Mouse (Mus musculus) limb, embryonic 12.5 days (tissue): ENCODE measurements at regions not wholly inside any gene's neighbourhood (a gene's known extent, or its start where the extent isn't known, plus 50 kb on each side); places are given as distances from the start of the nearest gene placed in this dataset.

Source experiments
- ATAC-seq: fragments of 200-750 bp; cut with Nextera tagmentation; 2 replicates; pipeline ENCODE4 v1.8.0; 2017; ENCODE audit warnings: low read depth, moderate TSS enrichment; ENCODE audit not compliant: insufficient number of reproducible peaks, insufficient read depth, low FRiP score, low TSS enrichment
- H3K27ac ChIP-seq: fragments of 300-500 bp; sonication (generic); 2 replicates; pipeline ENCODE4 v1.5.1; 2016; ENCODE audit warnings: mild to moderate bottlenecking, moderate library complexity
- H3K27me3 ChIP-seq: fragments of 300-500 bp; sonication (generic); 2 replicates; pipeline ENCODE4 v1.6.1; 2016; ENCODE audit warnings: mild to moderate bottlenecking, moderate library complexity
- H3K36me3 ChIP-seq: fragments of 300-500 bp; sonication (generic); 2 replicates; pipeline ENCODE4 v1.6.1; 2016; ENCODE audit warnings: mild to moderate bottlenecking, moderate library complexity
- H3K4me1 ChIP-seq: fragments of 300-500 bp; sonication (generic); replicated peaks from 2 replicates; pipeline ENCODE4 v1.6.1; 2016
- H3K4me2 ChIP-seq: fragments of 300-500 bp; sonication (generic); 2 replicates; pipeline ENCODE4 v1.6.1; 2016; ENCODE audit warnings: mild to moderate bottlenecking, moderate library complexity
- H3K4me3 ChIP-seq: fragments of 300-500 bp; sonication (generic); replicated peaks from 2 replicates; pipeline ENCODE4 v1.5.1; 2016; ENCODE audit warnings: mild to moderate bottlenecking
- H3K9ac ChIP-seq: fragments of 300-500 bp; sonication (generic); replicated peaks from 2 replicates; pipeline ENCODE4 v1.6.1; 2016; ENCODE audit warnings: mild to moderate bottlenecking, moderate library complexity
- H3K9me3 ChIP-seq: fragments of 300-500 bp; sonication (generic); 2 replicates; pipeline ENCODE4 v1.6.1; 2016; ENCODE audit warnings: mild to moderate bottlenecking, moderate library complexity
- WGBS: fragments of 180-500 bp; shearing (Covaris S2); methylation state at CpG from one replicate; pipeline ENCODE4 v1.1.7; 2016; 5-methylcytosine and 5-hydroxymethylcytosine counted together

- H3K4me1 ChIP-seq: no peaks in the 10 kb centered on the region; the same call in 1 of the 2 replicates
- H3K9me3 ChIP-seq: no peaks in the 10 kb centered on the region
- no peak overlapping the region for H3K4me2 ChIP-seq
- 58% methylated on average over 10 of the region's 10 CpGs for WGBS
- no peak for ATAC-seq
- no peaks in the 10 kb centered on the region for H3K27me3 ChIP-seq
- H3K9ac ChIP-seq: no peak overlapping the region
- H3K4me3 ChIP-seq: no peak overlapping the region
- no peaks in the 10 kb centered on the region for H3K36me3 ChIP-seq
- H3K27ac ChIP-seq: no peak overlapping the region
Measured at GRCm38 (mm10) chr1:128535537-128536150, 56.4 kb downstream of the Cxcr4 start.

DNA sequence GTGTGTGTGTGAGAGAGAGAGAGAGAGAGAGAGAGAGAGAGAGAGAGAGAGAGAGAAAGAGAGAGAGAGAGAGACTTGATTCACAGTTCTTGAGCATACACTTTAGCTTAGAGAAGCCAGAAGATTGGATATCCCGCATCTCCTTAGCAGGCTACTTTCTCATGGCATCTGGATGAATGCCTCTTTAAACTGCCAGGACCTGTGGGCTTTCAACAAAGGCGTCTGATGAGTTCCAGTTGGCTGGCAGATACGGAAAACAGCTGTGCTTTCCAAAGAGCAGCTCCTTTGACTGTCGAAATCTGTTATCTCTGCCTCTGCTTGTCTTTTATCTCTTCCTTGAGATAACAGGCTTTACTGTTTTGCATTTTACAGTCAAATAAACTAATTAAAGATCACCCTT lies 59.5 kb downstream of the Cxcr4 start:
- Histone ChIP-seq H3K4me3 (no peak overlapping the region), H3K4me1 (no peaks in the 10 kb centered on the region; the same call in 1 of the 2 replicates), H3K36me3 (no peaks in the 10 kb centered on the region), H3K27ac (no peak overlapping the region), H3K27me3 (no peaks in the 10 kb centered on the region), H3K9ac (no peak overlapping the region), H3K4me2 (no peak overlapping the region), H3K9me3 (no peaks in the 10 kb centered on the region)
- no peak for ATAC-seq
- 6% methylated on average over 4 of the region's 4 CpGs for WGBS

- Histone ChIP-seq H3K4me3 (no peak overlapping the region), H3K27ac (no peak overlapping the region), H3K4me1 (no peaks in the 10 kb centered on the region), H3K4me2 (no peak overlapping the region), H3K9ac (no peak overlapping the region), H3K9me3 (no peaks in the 10 kb centered on the region), H3K27me3 (no peaks in the 10 kb centered on the region), H3K36me3 (no peaks in the 10 kb centered on the region)
- no peak for ATAC-seq
- 84% methylated on average over 4 of the region's 4 CpGs for WGBS
Measured at GRCm38 (mm10) chr1:128529808-128530545, 62.1 kb downstream of the Cxcr4 start.

DNA sequence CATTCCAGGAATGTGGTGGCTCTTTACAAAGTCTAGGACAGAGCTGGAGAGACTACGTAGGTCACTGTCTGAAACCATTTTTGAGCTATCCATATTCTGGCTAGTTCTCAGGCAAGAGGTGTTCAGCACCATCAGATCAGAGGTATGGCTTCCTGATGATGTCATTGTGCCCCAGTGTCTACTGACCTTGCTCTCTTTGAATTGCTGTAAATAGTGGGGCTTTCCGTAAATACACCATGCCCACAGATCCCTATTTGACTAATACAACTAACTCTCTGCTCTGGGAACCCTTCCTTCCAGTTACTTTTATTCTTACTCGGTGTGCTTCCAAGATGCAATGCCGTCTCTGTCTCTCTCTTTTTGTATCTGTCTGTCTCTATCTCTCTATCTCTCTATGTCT lies 72.9 kb downstream of the Cxcr4 start:
- H3K27ac ChIP-seq: no peak overlapping the region
- H3K9me3 ChIP-seq: no peaks in the 10 kb centered on the region
- no peak overlapping the region for H3K4me2 ChIP-seq
- H3K4me1 ChIP-seq: no peaks in the 10 kb centered on the region
- no peak overlapping the region for H3K4me3 ChIP-seq
- no peaks in the 10 kb centered on the region for H3K27me3 ChIP-seq
- no peak for ATAC-seq
- no peak overlapping the region for H3K9ac ChIP-seq
- WGBS: 91% methylated on average over 4 of the region's 4 CpGs
- H3K36me3 ChIP-seq: no peaks in the 10 kb centered on the region

- no peak overlapping the region for H3K27ac ChIP-seq
- H3K27me3 ChIP-seq: no peaks in the 10 kb centered on the region
- no peak overlapping the region for H3K4me2 ChIP-seq
- no peak for ATAC-seq
- 95% methylated on average over 5 of the region's 5 CpGs for WGBS
- H3K9me3 ChIP-seq: no peaks in the 10 kb centered on the region
- H3K9ac ChIP-seq: no peak overlapping the region
- H3K36me3 ChIP-seq: no peaks in the 10 kb centered on the region
- no peaks in the 10 kb centered on the region for H3K4me1 ChIP-seq
- H3K4me3 ChIP-seq: no peak overlapping the region
Measured at GRCm38 (mm10) chr1:128518514-128518913, 73.6 kb downstream of the Cxcr4 start.

- Histone ChIP-seq H3K4me2 (no peak overlapping the region), H3K27ac (no peak overlapping the region), H3K9ac (no peak overlapping the region), H3K4me3 (no peak overlapping the region), H3K9me3 (no peaks in the 10 kb centered on the region), H3K4me1 (no peaks in the 10 kb centered on the region), H3K27me3 (no peaks in the 10 kb centered on the region), H3K36me3 (no peaks in the 10 kb centered on the region)
- 83% methylated on average over 1 of the region's 1 CpGs for WGBS
- ATAC-seq: no peak
Measured at GRCm38 (mm10) chr1:128517351-128517750, 74.7 kb downstream of the Cxcr4 start.

- no peaks in the 10 kb centered on the region for H3K36me3 ChIP-seq
- 92% methylated on average over 1 of the region's 1 CpGs for WGBS
Measured at GRCm38 (mm10) chr1:128514327-128514726, 77.8 kb downstream of the Cxcr4 start.

GRCm38 (mm10) chr1:128513911-128514310 lies 78.2 kb downstream of the Cxcr4 start:
- no peak for ATAC-seq
- no peaks in the 10 kb centered on the region for H3K36me3 ChIP-seq
- no peaks in the 10 kb centered on the region for H3K4me1 ChIP-seq
- H3K9me3 ChIP-seq: no peaks in the 10 kb centered on the region
- no peak overlapping the region for H3K27ac ChIP-seq
- H3K27me3 ChIP-seq: no peaks in the 10 kb centered on the region
- H3K4me2 ChIP-seq: no peak overlapping the region
- no peak overlapping the region for H3K4me3 ChIP-seq
- WGBS: 57% methylated on average over 2 of the region's 2 CpGs
- no peak overlapping the region for H3K9ac ChIP-seq

More at GRCm38 (mm10) chr1:128514327-128514726, 77.8 kb downstream of the Cxcr4 start:
- no peak for ATAC-seq
- Histone ChIP-seq H3K27me3 (no peaks in the 10 kb centered on the region), H3K4me2 (no peak overlapping the region), H3K9ac (no peak overlapping the region), H3K4me3 (no peak overlapping the region), H3K4me1 (no peaks in the 10 kb centered on the region), H3K9me3 (no peaks in the 10 kb centered on the region), H3K27ac (no peak overlapping the region)

- Histone ChIP-seq H3K36me3 (no peaks in the 10 kb centered on the region), H3K27ac (no peak overlapping the region), H3K9ac (no peak overlapping the region), H3K27me3 (no peaks in the 10 kb centered on the region), H3K4me1 (no peaks in the 10 kb centered on the region), H3K4me2 (no peak overlapping the region), H3K4me3 (no peak overlapping the region), H3K9me3 (no peaks in the 10 kb centered on the region)
- WGBS: 91% methylated on average over 4 of the region's 4 CpGs
- ATAC-seq: no peak
Measured at GRCm38 (mm10) chr1:128513153-128513552, 78.9 kb downstream of the Cxcr4 start.

DNA sequence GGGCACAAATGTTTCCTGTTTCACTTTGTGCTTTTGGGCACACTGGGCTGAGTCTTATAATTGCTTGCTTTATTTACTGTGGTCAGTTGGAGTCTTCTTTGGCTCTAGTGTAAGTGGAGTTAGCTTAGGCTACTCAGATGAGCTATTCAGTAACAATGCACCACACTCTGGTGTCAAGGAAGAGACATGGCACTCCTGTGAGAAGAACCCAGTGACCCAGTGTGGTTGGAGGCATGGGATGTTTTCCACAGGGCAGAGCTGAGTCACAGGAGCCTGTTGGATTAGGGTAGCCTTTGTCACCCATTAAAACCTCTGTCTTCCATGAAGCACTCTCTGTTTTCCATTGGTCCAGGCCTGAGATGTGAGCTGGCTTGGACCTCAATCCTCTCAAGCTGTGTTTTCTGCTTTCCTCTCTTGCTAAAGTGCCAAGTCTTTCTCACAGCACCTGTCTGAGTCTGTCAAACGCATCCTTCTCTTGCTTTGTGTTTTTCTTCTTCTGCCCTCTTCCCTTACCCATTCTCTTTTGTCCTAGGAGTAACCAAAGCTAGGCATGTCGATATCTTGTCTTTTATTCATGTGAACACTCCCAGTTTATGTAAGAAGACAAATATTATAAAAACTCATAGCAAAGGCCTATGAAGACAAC lies 83.2 kb downstream of the Cxcr4 start:
- no peak for ATAC-seq
- H3K27ac ChIP-seq: no peak overlapping the region
- no peaks in the 10 kb centered on the region for H3K27me3 ChIP-seq
- H3K4me2 ChIP-seq: no peak overlapping the region
- no peak overlapping the region for H3K4me3 ChIP-seq
- no peaks in the 10 kb centered on the region for H3K9me3 ChIP-seq
- no peaks in the 10 kb centered on the region for H3K4me1 ChIP-seq
- H3K36me3 ChIP-seq: no peaks in the 10 kb centered on the region
- WGBS: 83% methylated on average over 2 of the region's 2 CpGs
- no peak overlapping the region for H3K9ac ChIP-seq

GRCm38 (mm10) chr1:128506551-128507313 lies 85.4 kb downstream of the Cxcr4 start:
- H3K27ac ChIP-seq: no peak overlapping the region
- H3K36me3 ChIP-seq: no peaks in the 10 kb centered on the region
- 87% methylated on average over 4 of the region's 4 CpGs for WGBS
- no peaks in the 10 kb centered on the region for H3K9me3 ChIP-seq
- no peaks in the 10 kb centered on the region for H3K4me1 ChIP-seq
- H3K9ac ChIP-seq: no peak overlapping the region
- ATAC-seq: no peak
- no peaks in the 10 kb centered on the region for H3K27me3 ChIP-seq
- no peak overlapping the region for H3K4me3 ChIP-seq
- no peak overlapping the region for H3K4me2 ChIP-seq
